Mouse (Mus musculus) lung, embryonic 14.5 days (tissue): Measurements from ENCODE around the gene Qtrt2. TPM values are rescaled to one million over a fixed set of nuclear protein-coding genes. Genes with fewer than 3 reads are reported as not detected.

Experiments
- ATAC-seq: fragments of 200-750 bp; cut with Nextera tagmentation; 2 replicates; pipeline ENCODE4 v1.8.0; 2017; ENCODE audit warnings: mild to moderate bottlenecking, moderate TSS enrichment, moderate library complexity; ENCODE audit not compliant: insufficient read depth
- DNase-seq: peaks from one replicate; pipeline ENCODE4 v3.0.0-alpha.2; 2015
- H3K27ac ChIP-seq: fragments of 300-500 bp; sonication (generic); 2 replicates; pipeline ENCODE4 v1.5.1; 2014; ENCODE audit warnings: low read depth, mild to moderate bottlenecking, moderate library complexity
- H3K27me3 ChIP-seq: fragments of 300-500 bp; sonication (generic); 2 replicates; pipeline ENCODE4 v1.6.1; 2014; ENCODE audit warnings: low read length, control low read depth; ENCODE audit not compliant: insufficient read depth
- H3K36me3 ChIP-seq: fragments of 300-500 bp; sonication (generic); 2 replicates; pipeline ENCODE4 v1.6.1; 2014; ENCODE audit warnings: control low read depth; ENCODE audit not compliant: insufficient read depth
- H3K4me1 ChIP-seq: fragments of 300-500 bp; sonication (generic); 2 replicates; pipeline ENCODE4 v1.6.1; 2014; ENCODE audit warnings: antibody characterized with exemption, control low read depth; ENCODE audit not compliant: insufficient read depth
- H3K4me2 ChIP-seq: fragments of 300-500 bp; sonication (generic); 2 replicates; pipeline ENCODE4 v1.6.1; 2014; ENCODE audit warnings: mild to moderate bottlenecking
- H3K4me3 ChIP-seq: fragments of 300-500 bp; sonication (generic); 2 replicates; pipeline ENCODE4 v1.5.1; 2014; ENCODE audit warnings: low read depth, low read length
- H3K9ac ChIP-seq: fragments of 300-500 bp; sonication (generic); 2 replicates; pipeline ENCODE4 v1.6.1; 2014
- H3K9me3 ChIP-seq: fragments of 300-500 bp; sonication (generic); 2 replicates; pipeline ENCODE4 v1.6.1; 2016; ENCODE audit warnings: low read depth, low read length, control low read depth
- CTCF ChIP-seq: IDR thresholded peaks from 2 replicates; pipeline ENCODE4 v1.5.1; 2016; ENCODE audit warnings: antibody characterized with exemption, low read depth
- WGBS: fragments of 180-500 bp; shearing (Covaris S2); extraction: QIAGEN DNeasy Blood & Tissue Kit; methylation state at CpG from one replicate; pipeline ENCODE4 v1.1.7; 2014; 5-methylcytosine and 5-hydroxymethylcytosine counted together
- polyA plus RNA-seq: library from polyadenylated mRNA; unstranded; fragments of >200 nt; fragmentation: Nextera tagmentation; extraction: Ambion mirVana; gene quantifications from 2 replicates; pipeline ENCODE4 v1.2.1, GENCODE M21; 2014

Qtrt2 gene
- polyA plus RNA-seq, 1 experiment from 2014 or later = 43.0 TPM

GRCm38 (mm10) chr16:43930577-43930976 is 4.0 kb upstream of the Qtrt2 start:
- no peak for TF ChIP-seq CTCF
- Histone ChIP-seq H3K9ac (no peak overlapping the region), H3K27me3 (no peaks in the 10 kb centered on the region), H3K27ac (no peak overlapping the region), H3K9me3 (no peaks in the 10 kb centered on the region), H3K4me3 (no peak overlapping the region), H3K4me1 (peaks cover 9% of the 10 kb centered on the region), H3K36me3 (no peaks in the 10 kb centered on the region), H3K4me2 (no peak overlapping the region)
- no peak for DNase-seq
- ATAC-seq = no peak

GRCm38 (mm10) chr16:43925846-43926245 is 763 bp downstream of the Qtrt2 start:
- no peak for TF ChIP-seq CTCF
- 91% methylated on average over 1 of the region's 1 CpGs for WGBS
- DNase-seq (no peak), ATAC-seq (no peak)
- no peak overlapping the region for H3K9ac ChIP-seq
- H3K4me2 ChIP-seq = no peak overlapping the region
- H3K4me3 ChIP-seq = no peak overlapping the region
- no peak overlapping the region for H3K27ac ChIP-seq
- no peaks in the 10 kb centered on the region for H3K36me3 ChIP-seq
- no peaks in the 10 kb centered on the region for H3K9me3 ChIP-seq
- H3K4me1 ChIP-seq = no peaks in the 10 kb centered on the region
- H3K27me3 ChIP-seq = no peaks in the 10 kb centered on the region

GRCm38 (mm10) chr16:43925001-43925558 is 1.5 kb downstream of the Qtrt2 start:
- Histone ChIP-seq H3K9ac (no peak overlapping the region), H3K4me3 (no peak overlapping the region), H3K27ac (no peak overlapping the region), H3K4me2 (no peak overlapping the region), H3K9me3 (no peaks in the 10 kb centered on the region), H3K36me3 (no peaks in the 10 kb centered on the region), H3K27me3 (no peaks in the 10 kb centered on the region), H3K4me1 (no peaks in the 10 kb centered on the region)
- 31% methylated on average over 6 of the region's 6 CpGs for WGBS
- TF ChIP-seq CTCF = no peak
- ATAC-seq (no peak), DNase-seq (peak; percentile 25)

- ATAC-seq (no peak), DNase-seq (no peak)
- Histone ChIP-seq H3K9me3 (no peaks in the 10 kb centered on the region), H3K4me1 (no peaks in the 10 kb centered on the region), H3K9ac (no peak overlapping the region), H3K4me2 (no peak overlapping the region), H3K27ac (no peak overlapping the region), H3K36me3 (no peaks in the 10 kb centered on the region), H3K4me3 (no peak overlapping the region), H3K27me3 (no peaks in the 10 kb centered on the region)
- 53% methylated on average over 3 of the region's 3 CpGs for WGBS
- no peak for TF ChIP-seq CTCF
Measured at GRCm38 (mm10) chr16:43922630-43923029, 4.0 kb downstream of the Qtrt2 start.

DNA sequence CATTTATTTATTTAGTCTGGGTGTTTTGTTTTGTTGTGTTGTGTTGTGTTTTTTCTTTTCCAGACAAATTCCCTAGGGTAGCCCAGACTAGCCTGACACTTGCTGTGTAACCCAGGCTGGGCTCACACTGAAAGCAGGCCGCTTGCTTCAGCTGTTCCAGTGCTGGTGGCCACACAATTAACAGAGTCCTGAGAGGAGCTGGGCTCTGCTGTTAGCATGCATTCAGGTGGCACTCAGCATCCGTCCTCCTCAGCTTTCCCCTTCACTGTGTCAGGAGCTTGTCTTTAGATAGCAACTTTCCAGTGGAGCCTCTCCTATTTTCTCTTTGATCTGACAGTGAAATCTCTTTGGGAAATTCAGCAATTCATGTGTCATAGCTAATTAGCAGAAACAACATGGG is 4.6 kb downstream of the Qtrt2 start:
- Histone ChIP-seq H3K27ac (no peak overlapping the region), H3K36me3 (no peaks in the 10 kb centered on the region), H3K9ac (no peak overlapping the region), H3K4me1 (no peaks in the 10 kb centered on the region), H3K4me2 (no peak overlapping the region), H3K27me3 (no peaks in the 10 kb centered on the region), H3K9me3 (no peaks in the 10 kb centered on the region), H3K4me3 (no peak overlapping the region)
- ATAC-seq (no peak), DNase-seq (no peak)
- WGBS = 69% methylated on average over 2 of the region's 2 CpGs
- no peak for TF ChIP-seq CTCF

DNA sequence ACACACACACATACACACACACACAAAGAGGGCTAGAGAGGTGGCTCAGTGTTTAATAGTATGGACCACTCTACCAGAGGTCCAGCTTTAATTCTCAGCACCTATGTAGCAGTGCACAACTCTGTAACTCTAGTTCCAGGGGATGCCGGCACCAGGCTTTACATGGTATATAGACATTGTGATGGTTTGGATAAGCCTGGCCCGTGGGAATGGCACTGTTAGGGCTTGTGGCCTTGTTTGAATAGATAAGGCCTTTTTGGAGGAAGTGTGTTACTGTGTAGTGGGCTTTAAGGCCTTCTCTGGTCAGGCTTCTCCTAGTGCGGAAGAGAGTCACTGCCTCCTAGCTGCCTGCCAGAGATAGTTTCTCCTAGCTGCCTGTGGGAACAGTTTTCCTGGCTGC is 7.7 kb downstream of the Qtrt2 start:
- H3K9me3 ChIP-seq = no peaks in the 10 kb centered on the region
- H3K4me1 ChIP-seq = no peaks in the 10 kb centered on the region
- no peak for DNase-seq
- no peaks in the 10 kb centered on the region for H3K27me3 ChIP-seq
- H3K9ac ChIP-seq = no peak overlapping the region
- no peak overlapping the region for H3K4me3 ChIP-seq
- no peak for ATAC-seq
- no peak overlapping the region for H3K27ac ChIP-seq
- no peaks in the 10 kb centered on the region for H3K36me3 ChIP-seq
- WGBS = 75% methylated on average over 3 of the region's 3 CpGs
- no peak overlapping the region for H3K4me2 ChIP-seq
- no peak for TF ChIP-seq CTCF

GRCm38 (mm10) chr16:43908881-43909280 is 17.7 kb downstream of the Qtrt2 start:
- H3K27ac ChIP-seq = no peak overlapping the region
- no peak overlapping the region for H3K4me2 ChIP-seq
- no peak overlapping the region for H3K4me3 ChIP-seq
- DNase-seq (no peak), ATAC-seq (no peak)
- no peaks in the 10 kb centered on the region for H3K4me1 ChIP-seq
- no peaks in the 10 kb centered on the region; the same call in 1 of the 2 replicates for H3K36me3 ChIP-seq
- no peak overlapping the region for H3K9ac ChIP-seq
- TF ChIP-seq CTCF = peak; percentile 33; the same call in 1 of the 2 replicates
- 84% methylated on average over 2 of the region's 2 CpGs for WGBS
- H3K9me3 ChIP-seq = no peaks in the 10 kb centered on the region
- no peaks in the 10 kb centered on the region for H3K27me3 ChIP-seq

GRCm38 (mm10) chr16:43900571-43900970 is 26.0 kb downstream of the Qtrt2 start:
- Histone ChIP-seq H3K9me3 (no peaks in the 10 kb centered on the region), H3K4me3 (no peak overlapping the region), H3K9ac (no peak overlapping the region), H3K27me3 (no peaks in the 10 kb centered on the region), H3K4me2 (no peak overlapping the region), H3K4me1 (no peaks in the 10 kb centered on the region), H3K36me3 (no peaks in the 10 kb centered on the region), H3K27ac (no peak overlapping the region)
- no peak for TF ChIP-seq CTCF
- DNase-seq (no peak), ATAC-seq (no peak)
